In the genomic region with DNA sequence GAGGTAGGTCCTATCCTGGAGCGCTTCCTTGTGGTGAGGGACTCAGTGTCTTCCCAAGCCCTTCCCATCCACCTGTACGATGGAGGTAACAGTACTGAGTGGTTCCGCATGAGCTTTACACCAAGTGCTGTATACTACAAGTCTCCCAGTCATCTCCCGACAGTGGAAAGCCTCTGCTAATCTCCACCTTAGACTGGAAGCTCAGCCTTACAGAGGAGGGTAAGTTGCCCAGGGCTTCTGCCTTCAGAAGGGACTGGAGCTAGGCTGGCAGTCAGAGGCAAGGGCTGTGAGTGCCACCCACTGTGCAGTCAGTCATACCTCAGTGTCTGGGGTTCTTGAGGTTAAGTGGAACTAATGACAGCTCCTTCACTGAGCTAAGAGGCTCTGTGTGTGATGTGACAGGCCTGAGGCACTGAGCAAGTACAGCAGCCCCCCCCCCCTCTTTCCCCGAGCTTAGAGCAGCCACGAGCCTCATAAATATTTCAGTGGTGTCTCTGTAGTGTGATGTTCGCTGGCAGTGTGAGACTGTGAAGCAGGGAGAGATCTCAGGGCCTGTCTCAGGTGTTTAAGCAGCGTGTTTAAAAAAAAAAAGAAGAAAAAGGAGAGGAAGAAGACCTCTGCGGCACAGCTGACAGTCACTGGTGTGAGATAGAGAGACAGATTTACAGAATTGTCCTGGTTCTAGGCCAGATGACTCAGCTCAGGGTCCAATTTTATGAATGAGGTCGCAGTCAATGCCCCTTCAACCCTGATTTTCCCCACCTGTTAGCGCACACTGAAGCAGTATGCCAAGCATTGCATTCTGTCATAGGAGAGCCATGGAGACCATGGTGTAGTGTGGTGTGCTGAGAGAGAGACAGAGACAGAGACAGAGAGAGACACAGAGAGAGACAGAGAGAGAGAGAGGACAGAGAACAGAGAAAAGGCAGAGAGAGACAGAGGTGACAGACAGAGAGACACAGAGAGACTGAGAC, we compare ENCODE assay signal across 19 mouse cellular contexts. TPM values are rescaled to one million over a fixed set of nuclear protein-coding genes. Genes with fewer than 3 reads are reported as not detected.
DNase-seq lines count a peak whose midpoint lies in the region; ATAC-seq lines count a peak whose summit lies in the region.
"Had no signal": no experiment of that assay in that cellular context is flagged by ENCODE, and none has a peak within 500 bp of the region (broad histone marks: within the 10 kb centered on the region; RNA-seq: fewer than 3 reads in every experiment).

No protein-coding gene starts in this region.

- no peak for ATAC-seq in neural tube, embryonic 11.5 days (ENCODE audit: insufficient read depth, low FRiP score, low TSS enrichment)
- peak; percentile 92 for ATAC-seq in midbrain, embryonic 13.5 days
- ATAC-seq in megakaryocyte progenitor cell, adult 5-6 weeks (replicated peaks; ENCODE audit: poor library complexity) = no peak
- ATAC-seq: inflammation-experienced regulatory T-cells, adult 6 months had no signal

- no peaks in the 10 kb centered on the region for H3K27me3 ChIP-seq in neural tube, embryonic 11.5 days (ENCODE audit: control insufficient read depth, insufficient read depth, low read length)
- H3K27me3 ChIP-seq in midbrain, embryonic 13.5 days = 0 out of 2 replicates have a peak, but pooled peaks cover 4% of the 10 kb centered on the region

- no peaks in the 10 kb centered on the region for H3K9me3 ChIP-seq in neural tube, embryonic 11.5 days (ENCODE audit: control insufficient read depth, low read length)
- no peaks in the 10 kb centered on the region for H3K9me3 ChIP-seq in midbrain, embryonic 13.5 days
- H3K9me3 ChIP-seq: heart, embryonic 15.5 days had no signal

- no peak overlapping the region for H3K27ac ChIP-seq in neural tube, embryonic 11.5 days (ENCODE audit: low read depth, low read length)
- H3K27ac ChIP-seq in midbrain, embryonic 13.5 days = peak overlapping the region; percentile 45
- H3K27ac ChIP-seq: heart, embryonic 15.5 days; macrophage; stomach, postnatal 0 days had no signal

- no peaks in the 10 kb centered on the region for H3K36me3 ChIP-seq in neural tube, embryonic 11.5 days (ENCODE audit: control insufficient read depth, insufficient read depth, low read length)
- no peaks in the 10 kb centered on the region for H3K36me3 ChIP-seq in midbrain, embryonic 13.5 days
- H3K36me3 ChIP-seq: heart, embryonic 15.5 days had no signal

- H3K4me3 ChIP-seq in neural tube, embryonic 11.5 days (ENCODE audit: low read depth, low read length) = no peak overlapping the region
- no peak overlapping the region for H3K4me3 ChIP-seq in midbrain, embryonic 13.5 days (replicated peaks)
- H3K4me3 ChIP-seq: heart, embryonic 15.5 days had no signal

- WGBS in neural tube, embryonic 11.5 days = 63% methylated on average over 11 of the region's 11 CpGs
- WGBS in midbrain, embryonic 13.5 days = 44% methylated on average over 11 of the region's 11 CpGs

- H3K9ac ChIP-seq in neural tube, embryonic 11.5 days (ENCODE audit: low read length) = no peak overlapping the region
- H3K9ac ChIP-seq in midbrain, embryonic 13.5 days (replicated peaks) = no peak overlapping the region; the same call in 1 of the 2 replicates
- H3K9ac ChIP-seq: heart, embryonic 15.5 days had no signal

- peak; percentile 5 to 29 for DNase-seq in adrenal gland, postnatal 36 days
- DNase-seq in adrenal gland, postnatal 10 days = no peak
- peak; percentile 22 for DNase-seq in neural tube, embryonic 11.5 days (ENCODE audit: low spot score)
- DNase-seq in neural tube, embryonic 10.5 days (ENCODE audit: extremely low spot score, low spot score) = no peak
- no peak for DNase-seq in T-cell, adult 2 months (ENCODE audit: low spot score)
- no peak for DNase-seq in cerebellum, adult 8-10 months
- DNase-seq: adrenal gland, adult 8-10 months; thymus, postnatal 4 days had no signal

- no peak overlapping the region for H3K4me2 ChIP-seq in neural tube, embryonic 11.5 days (ENCODE audit: low read depth)
- no peak overlapping the region for H3K4me2 ChIP-seq in midbrain, embryonic 13.5 days (replicated peaks)
- H3K4me2 ChIP-seq: heart, embryonic 15.5 days had no signal

- no peaks in the 10 kb centered on the region for H3K4me1 ChIP-seq in neural tube, embryonic 11.5 days (ENCODE audit: control insufficient read depth, insufficient read depth, low read length)
- peaks cover 15% of the 10 kb centered on the region for H3K4me1 ChIP-seq in midbrain, embryonic 13.5 days (replicated peaks)
- H3K4me1 ChIP-seq: heart, embryonic 15.5 days had no signal

RNA-seq across cellular contexts. Expression of gene Faim2, which starts 9.2 kb away (rescaled TPM):
- total RNA-seq in adrenal gland, postnatal 36 days (2021) = 10 to 100 TPM; 17.8 to 23.5 TPM
- total RNA-seq in adrenal gland, postnatal 10 days (2021) = 10 to 100 TPM; 10.5 to 13.7 TPM
- 1.5 and 2.3 TPM in 2 replicates for polyA plus RNA-seq in neural tube, embryonic 11.5 days (2014; fragmentation: Nextera tagmentation; extraction: Ambion mirVana)
- 9.5 and 12.1 TPM in 2 replicates for polyA plus RNA-seq in midbrain, embryonic 13.5 days (2015; fragmentation: Nextera tagmentation; extraction: Ambion mirVana)
- total RNA-seq in megakaryocyte progenitor cell, adult 5-6 weeks (2015) = 0.39 and 0.56 TPM in 2 replicates
- 0.10 and 0.17 TPM in 2 replicates for total RNA-seq in megakaryocyte progenitor cell, adult 5-6 weeks (2017)
- total RNA-seq: common myeloid progenitor, adult 5-6 weeks; granulocyte monocyte progenitor cell, adult 5-6 weeks had no signal
- polyA plus RNA-seq: liver, adult 2 months; macrophage had no signal

RNA-seq across cellular contexts. Expression of gene Aqp2, which starts 41.7 kb away (rescaled TPM):
- total RNA-seq in adrenal gland, postnatal 36 days (2021) = 1 to 10 TPM in 1 of 2 experiments, under 1 TPM in 1; 0.82 to 5.0 TPM
- total RNA-seq in adrenal gland, postnatal 10 days (2021) = 1 to 10 TPM in 1 of 2 experiments, under 1 TPM in 1; 0.33 to 1.4 TPM
- polyA plus RNA-seq in neural tube, embryonic 11.5 days (2014; fragmentation: Nextera tagmentation; extraction: Ambion mirVana) = not detected in 2 replicates
- not detected in 2 replicates for polyA plus RNA-seq in midbrain, embryonic 13.5 days (2015; fragmentation: Nextera tagmentation; extraction: Ambion mirVana)
- total RNA-seq in megakaryocyte progenitor cell, adult 5-6 weeks (2015) = not detected in 2 replicates
- not detected in 2 replicates for total RNA-seq in megakaryocyte progenitor cell, adult 5-6 weeks (2017)
- total RNA-seq: common myeloid progenitor, adult 5-6 weeks; granulocyte monocyte progenitor cell, adult 5-6 weeks; left cerebral cortex, postnatal 10 days; liver, adult 2 months had no signal
- polyA plus RNA-seq: heart, embryonic 15.5 days; inflammation-experienced regulatory T-cells, adult 6 months; liver, adult 2 months; macrophage; stomach, postnatal 0 days had no signal

RNA-seq across cellular contexts. Expression of gene Aqp5, which starts 53.4 kb away (rescaled TPM):
- 1 to 10 TPM; 1.5 to 3.1 TPM for total RNA-seq in adrenal gland, postnatal 36 days (2021)
- 1 to 10 TPM in 1 of 2 experiments, under 1 TPM in 1; 0.61 to 1.6 TPM for total RNA-seq in adrenal gland, postnatal 10 days (2021)
- 0.27 and 0.59 TPM in 2 replicates for polyA plus RNA-seq in neural tube, embryonic 11.5 days (2014; fragmentation: Nextera tagmentation; extraction: Ambion mirVana)
- polyA plus RNA-seq in midbrain, embryonic 13.5 days (2015; fragmentation: Nextera tagmentation; extraction: Ambion mirVana) = 0.79 and 1.1 TPM in 2 replicates
- total RNA-seq in megakaryocyte progenitor cell, adult 5-6 weeks (2015) = not detected in 2 replicates
- total RNA-seq in megakaryocyte progenitor cell, adult 5-6 weeks (2017) = not detected in 2 replicates
- total RNA-seq: common myeloid progenitor, adult 5-6 weeks; granulocyte monocyte progenitor cell, adult 5-6 weeks; layer of hippocampus, adult 8-10 months had no signal
- polyA plus RNA-seq: inflammation-experienced regulatory T-cells, adult 6 months; liver, adult 2 months; macrophage had no signal

Comparison
In these comparisons a context has a peak if more than half of its experiments do, and no peak if none do; other contexts are left out.
1. DNase-seq: peak in adrenal gland, postnatal 36 days (2 of 2) and neural tube, embryonic 11.5 days (single experiment); none in adrenal gland, postnatal 10 days (single experiment), neural tube, embryonic 10.5 days (single experiment), T-cell, adult 2 months (single experiment) and cerebellum, adult 8-10 months (single experiment).
2. RNA of gene Faim2, which starts 9.2 kb away (total RNA-seq): 17.8 to 23.5 TPM in adrenal gland, postnatal 36 days and 10.5 to 13.7 TPM in adrenal gland, postnatal 10 days; 0.10 to 0.56 TPM in megakaryocyte progenitor cell, adult 5-6 weeks; every median in the first group is over 4 times any median in the second.